Mouse (Mus musculus) naive thymus-derived CD4-positive, alpha-beta T cell, adult 2 months (primary cell): Measurements from ENCODE around the gene Olfr1104.

ENCODE experiments used
- DNase-seq: peaks from one replicate; pipeline ENCODE4 v3.0.0-alpha.2; 2011; ENCODE audit warnings: low read depth

Olfr1104 gene

GRCm38 (mm10) chr2:87026980-87027379 lies at the start of gene Olfr1104:
Gene Olfr1104, minus strand, starts transcription at chr2:87027080.
- DNase-seq: no peak

- DNase-seq: no peak
Observed at GRCm38 (mm10) chr2:87075717-87076116, 48.8 kb upstream of the Olfr1104 start, which contains the start of gene Olfr1107. Gene Olfr1107, minus strand, starts transcription at chr2:87075817.

GRCm38 (mm10) chr2:87052173-87052572 lies 25.3 kb upstream of the Olfr1104 start, which contains the start of gene Olfr1106:
Gene Olfr1106, minus strand, starts transcription at chr2:87052273.
- DNase-seq: no peak

- no peak for DNase-seq
Observed at GRCm38 (mm10) chr2:87036431-87036830, 9.6 kb upstream of the Olfr1104 start, which contains the start of gene Olfr1105. Gene Olfr1105, minus strand, starts transcription at chr2:87036531.

GRCm38 (mm10) chr2:86998098-86998497 lies 28.8 kb downstream of the Olfr1104 start, which contains the start of gene Olfr1102:
Gene Olfr1102, plus strand, starts transcription at chr2:86998398.
- DNase-seq: no peak

- no peak for DNase-seq
Observed at GRCm38 (mm10) chr2:86991121-86991520, 35.8 kb downstream of the Olfr1104 start, which contains the start of gene Olfr1101. Gene Olfr1101, minus strand, starts transcription at chr2:86991221.

- no peak for DNase-seq
Observed at GRCm38 (mm10) chr2:86979854-86980253, 47.0 kb downstream of the Olfr1104 start, which contains the start of gene Olfr1100. Gene Olfr1100, minus strand, starts transcription at chr2:86979954.
